Mouse (Mus musculus) G1E (cell line): Measurements from ENCODE around the gene Ehd1.

Experiments used
- CTCF ChIP-seq: IDR thresholded peaks from 2 replicates; pipeline ENCODE4 v1.5.1; 2012; ENCODE audit warnings: low read depth, low read length, inconsistent platforms, mixed read lengths
- GATA2 ChIP-seq: IDR thresholded peaks from 2 replicates; pipeline ENCODE4 v1.6.1; 2012; ENCODE audit warnings: low read depth, low read length, inconsistent platforms, borderline replicate concordance
- POLR2AphosphoS5 ChIP-seq: IDR thresholded peaks from 2 replicates; pipeline ENCODE4 v1.6.1; 2012; ENCODE audit warnings: low read depth, low read length, inconsistent platforms; ENCODE audit not compliant: insufficient replicate concordance
- TAL1 ChIP-seq: conservative IDR thresholded peaks from 2 replicates; pipeline ENCODE4 v1.6.1; 2012; ENCODE audit warnings: low read depth, low read length, inconsistent platforms, mixed read lengths

GRCm38 (mm10) chr19:6231036-6231435 is 45.5 kb upstream of the Ehd1 start:
- no peak for TF ChIP-seq CTCF
- no peak for TF ChIP-seq GATA2
- no peak for TF ChIP-seq POLR2AphosphoS5
- no peak for TF ChIP-seq TAL1
